Mouse (Mus musculus) cerebellum, adult 2 months (tissue): ENCODE data around the gene Slc12a1.

Experiments
- CTCF ChIP-seq: fragments of 200-500 bp; IDR thresholded peaks from 2 replicates; pipeline ENCODE4 v1.5.1; 2011; ENCODE audit warnings: low read depth, mild to moderate bottlenecking, control low read depth, low read length, moderate library complexity, borderline replicate concordance; ENCODE audit not compliant: insufficient read depth
- POLR2A ChIP-seq: fragments of 200-500 bp; IDR thresholded peaks from 2 replicates; pipeline ENCODE4 v1.6.1; 2011; ENCODE audit warnings: low read length, control low read depth, borderline replicate concordance; ENCODE audit not compliant: insufficient read depth

DNA sequence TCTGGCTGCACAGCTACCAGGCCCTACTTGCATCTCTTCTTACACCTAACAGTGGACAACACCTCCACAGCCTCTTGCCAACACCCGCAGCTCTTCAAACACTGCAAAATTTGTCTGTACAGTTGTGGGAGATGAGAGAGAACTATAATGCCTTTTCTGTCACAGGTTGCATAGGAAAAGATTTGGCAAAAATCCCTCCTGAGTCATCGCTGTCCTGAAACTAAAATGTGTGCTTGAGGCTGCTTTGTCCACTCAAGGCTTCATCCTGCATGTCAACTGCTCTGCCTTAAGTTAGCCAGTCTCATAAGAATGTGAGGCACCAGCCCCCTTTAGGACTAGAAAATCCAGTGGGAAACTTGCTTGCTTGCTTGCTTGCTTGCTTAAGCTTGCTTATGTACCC lies 81.7 kb downstream of the Slc12a1 start:
- no peak for TF ChIP-seq CTCF
- no peak for TF ChIP-seq POLR2A
